Mouse (Mus musculus) limb, embryonic 14.5 days (tissue): ENCODE data around the gene Kif1c. TPM values are rescaled to one million over a fixed set of nuclear protein-coding genes. Genes with fewer than 3 reads are reported as not detected.
A peak's percentile ranks its signal among the peaks of the same experiment; 100 is the strongest.

ENCODE experiments used
- ATAC-seq: fragments of 200-750 bp; cut with Nextera tagmentation; 2 replicates; pipeline ENCODE4 v1.8.0; 2017; ENCODE audit warnings: low read depth, moderate number of reproducible peaks, moderate TSS enrichment; ENCODE audit not compliant: low FRiP score
- DNase-seq: peaks from one replicate; pipeline ENCODE4 v3.0.0-alpha.2; 2015; ENCODE audit warnings: low spot score
- H3K27ac ChIP-seq: fragments of 300-500 bp; sonication (generic); replicated peaks from 2 replicates; pipeline ENCODE4 v1.5.1; 2014; ENCODE audit warnings: low read depth, mild to moderate bottlenecking, low read length, moderate library complexity, mixed read lengths
- H3K27me3 ChIP-seq: fragments of 300-500 bp; sonication (generic); 2 replicates; pipeline ENCODE4 v1.6.1; 2014; ENCODE audit warnings: low read length, mixed read lengths; ENCODE audit not compliant: control insufficient read depth, insufficient read depth
- H3K36me3 ChIP-seq: fragments of 300-500 bp; sonication (generic); 2 replicates; pipeline ENCODE4 v1.6.1; 2014; ENCODE audit warnings: mild to moderate bottlenecking, low read length, moderate library complexity, mixed read lengths; ENCODE audit not compliant: control insufficient read depth, insufficient read depth
- H3K4me1 ChIP-seq: fragments of 300-500 bp; sonication (generic); 2 replicates; pipeline ENCODE4 v1.6.1; 2014; ENCODE audit warnings: antibody characterized with exemption, low read length, mixed read lengths; ENCODE audit not compliant: control insufficient read depth, insufficient read depth
- H3K4me2 ChIP-seq: fragments of 300-500 bp; sonication (generic); replicated peaks from 2 replicates; pipeline ENCODE4 v1.6.1; 2014; ENCODE audit warnings: low read depth, mild to moderate bottlenecking, low read length, moderate library complexity; ENCODE audit not compliant: severe bottlenecking
- H3K4me3 ChIP-seq: fragments of 300-500 bp; sonication (generic); replicated peaks from 2 replicates; pipeline ENCODE4 v1.5.1; 2014; ENCODE audit warnings: low read length
- H3K9ac ChIP-seq: fragments of 300-500 bp; sonication (generic); 2 replicates; pipeline ENCODE4 v1.6.1; 2014; ENCODE audit warnings: mild to moderate bottlenecking, low read depth, low read length, moderate library complexity; ENCODE audit not compliant: severe bottlenecking
- H3K9me3 ChIP-seq: fragments of 300-500 bp; sonication (generic); 2 replicates; pipeline ENCODE4 v1.6.1; 2016; ENCODE audit warnings: low read length; ENCODE audit not compliant: control insufficient read depth
- POLR2A ChIP-seq: fragments of 200-500 bp; IDR thresholded peaks from 2 replicates; pipeline ENCODE4 v1.8.0; 2012; ENCODE audit warnings: inconsistent platforms, mild to moderate bottlenecking, moderate library complexity, borderline replicate concordance; ENCODE audit not compliant: insufficient read depth, insufficient read length; ENCODE audit errors: extremely low read depth
- WGBS: fragments of 180-500 bp; shearing (Covaris S2); extraction: QIAGEN DNeasy Blood & Tissue Kit; methylation state at CpG from one replicate; pipeline ENCODE4 v1.1.7; 2014; 5-methylcytosine and 5-hydroxymethylcytosine counted together
- polyA plus RNA-seq, 2 experiments: library from polyadenylated mRNA; depleted of rRNA in 1 of 2; stranded (reverse) in 1 of 2; unstranded in 1 of 2; fragments of >200 nt; fragmentation: Nextera tagmentation in 1 of 2; extraction: Ambion mirVana in 1 of 2; gene quantifications; 2 replicates each; pipeline versions ENCODE4 v1.2.1 to v1.2.3; 2012 to 2014

The Kif1c gene
- polyA plus RNA-seq (2012; rRNA removed) = 41.1 and 45.8 TPM in 2 replicates
- 14.6 and 16.2 TPM in 2 replicates for polyA plus RNA-seq (2014; fragmentation: Nextera tagmentation; extraction: Ambion mirVana)

GRCm38 (mm10) chr11:70699722-70700556 lies at the start of gene Kif1c, which contains the start of gene Inca1:
Gene Kif1c (plus strand): TSS chr11:70700548.
Gene Inca1 (minus strand): TSS chr11:70700155.
- no peaks in the 10 kb centered on the region for H3K27me3 ChIP-seq
- peak within 1 kb of the TSS; percentile 91 for H3K9ac ChIP-seq
- DNase-seq (peak; percentile 93), ATAC-seq (peak; percentile 96)
- H3K9me3 ChIP-seq = no peaks in the 10 kb centered on the region
- 3% methylated on average over 55 of the region's 69 CpGs for WGBS
- H3K4me3 ChIP-seq = peak within 1 kb of the TSS; percentile 90
- H3K27ac ChIP-seq = peak within 1 kb of the TSS; percentile 93
- TF ChIP-seq POLR2A = 0 out of 2 replicates have a peak, but pooled peaks have one; percentile 59
- H3K36me3 ChIP-seq = peaks cover 15% of the 10 kb centered on the region
- peaks cover 10% of the 10 kb centered on the region for H3K4me1 ChIP-seq
- H3K4me2 ChIP-seq = peak within 1 kb of the TSS; percentile 85

- Histone ChIP-seq H3K27ac (no peak overlapping the region), H3K9me3 (no peaks in the 10 kb centered on the region), H3K4me3 (no peak overlapping the region), H3K4me2 (0 out of 2 replicates have a peak overlapping the region, but pooled peaks have one; percentile 1), H3K36me3 (peaks cover 50% of the 10 kb centered on the region), H3K9ac (no peak overlapping the region), H3K27me3 (no peaks in the 10 kb centered on the region), H3K4me1 (peaks cover 20% of the 10 kb centered on the region)
- WGBS = 71% methylated on average over 2 of the region's 2 CpGs
- TF ChIP-seq POLR2A = no peak
- DNase-seq = no peak
- no peak for ATAC-seq
Measured at GRCm38 (mm10) chr11:70651391-70651790, 49.0 kb upstream of the Kif1c start.

- WGBS = 50% methylated on average over 12 of the region's 12 CpGs
- Histone ChIP-seq H3K27ac (peak overlapping the region; percentile 97), H3K36me3 (peaks cover 50% of the 10 kb centered on the region), H3K4me2 (peak overlapping the region; percentile 97), H3K27me3 (no peaks in the 10 kb centered on the region), H3K9ac (peak overlapping the region; percentile 96), H3K9me3 (no peaks in the 10 kb centered on the region), H3K4me1 (peaks cover 28% of the 10 kb centered on the region), H3K4me3 (peak overlapping the region; percentile 100)
- DNase-seq = peak; percentile 66
- no peak for ATAC-seq
- TF ChIP-seq POLR2A = no peak
Measured at GRCm38 (mm10) chr11:70652029-70652883, 48.1 kb upstream of the Kif1c start.

GRCm38 (mm10) chr11:70652884-70653344 lies 47.4 kb upstream of the Kif1c start:
- ATAC-seq = no peak
- peaks cover 33% of the 10 kb centered on the region for H3K4me1 ChIP-seq

More at GRCm38 (mm10) chr11:70652884-70653344, 47.4 kb upstream of the Kif1c start:
- Histone ChIP-seq H3K9me3 (no peaks in the 10 kb centered on the region), H3K27ac (peak overlapping the region; percentile 97), H3K36me3 (peaks cover 50% of the 10 kb centered on the region), H3K4me2 (peak overlapping the region; percentile 97), H3K4me3 (peak overlapping the region; percentile 100), H3K27me3 (no peaks in the 10 kb centered on the region), H3K9ac (peak overlapping the region; percentile 96)
- no peak for TF ChIP-seq POLR2A
- 44% methylated on average over 6 of the region's 6 CpGs for WGBS
- no peak for DNase-seq
